Mouse (Mus musculus): ENCODE data around the gene Sys1. TPM values are rescaled to one million over a fixed set of nuclear protein-coding genes. Genes with fewer than 3 reads are reported as not detected.

The Sys1 gene
- polyA plus RNA-seq, 1 experiment from 2014 or later: 60.6 TPM

DNA sequence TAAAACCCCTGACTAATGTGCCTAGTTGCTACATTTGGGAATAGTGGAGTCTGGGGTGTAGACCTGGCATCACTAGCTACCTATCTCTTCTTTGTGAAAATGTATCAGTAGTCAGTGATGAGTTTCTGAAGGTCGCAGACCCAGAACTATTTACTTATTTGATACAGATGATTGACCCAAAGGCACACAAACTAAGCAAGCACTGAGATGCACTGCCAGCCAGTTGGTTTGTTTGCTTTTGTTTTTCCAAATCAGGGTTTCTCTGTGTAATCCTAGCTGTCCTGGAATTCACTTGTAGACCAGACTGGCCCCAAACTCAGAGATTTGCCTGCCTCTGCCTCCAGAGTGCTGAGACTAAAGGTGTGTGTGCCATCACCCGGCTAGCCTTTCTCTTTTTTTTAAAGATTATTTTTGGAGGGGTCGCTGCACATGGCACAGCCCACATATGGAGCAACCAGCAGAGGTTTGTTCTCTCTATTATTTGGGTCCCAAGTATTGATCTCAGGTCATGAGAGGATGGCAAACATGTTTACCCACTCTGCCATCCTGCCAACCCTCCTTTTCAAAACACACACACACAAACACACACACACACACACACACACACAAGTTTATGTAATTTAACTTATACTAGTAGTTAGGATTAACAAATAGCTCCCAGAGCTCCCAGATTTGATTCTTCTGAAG lies 11.2 kb upstream of the Sys1 start:
- WGBS: 78% methylated on average over 3 of the region's 3 CpGs
- no peaks in the 10 kb centered on the region for H3K9me3 ChIP-seq
- ATAC-seq (ENCODE audit: insufficient read depth, low FRiP score, low read depth): no peak
- no peaks in the 10 kb centered on the region for H3K27me3 ChIP-seq (replicated peaks)
- H3K4me3 ChIP-seq (replicated peaks): no peak overlapping the region
- H3K36me3 ChIP-seq: no peaks in the 10 kb centered on the region
- H3K9ac ChIP-seq: no peak overlapping the region
- peaks cover 18% of the 10 kb centered on the region for H3K4me1 ChIP-seq
- no peak overlapping the region for H3K27ac ChIP-seq
- no peak overlapping the region for H3K4me2 ChIP-seq

GRCm38 (mm10) chr2:164446086-164446469 lies 10.7 kb upstream of the Sys1 start:
- Histone ChIP-seq H3K4me3 (replicated peaks) (no peak overlapping the region), H3K27ac (no peak overlapping the region), H3K36me3 (no peaks in the 10 kb centered on the region), H3K4me1 (peaks cover 18% of the 10 kb centered on the region), H3K27me3 (replicated peaks) (no peaks in the 10 kb centered on the region), H3K4me2 (no peak overlapping the region), H3K9me3 (no peaks in the 10 kb centered on the region), H3K9ac (no peak overlapping the region)
- no peak for ATAC-seq (ENCODE audit: insufficient read depth, low FRiP score, low read depth)
- 66% methylated on average over 3 of the region's 3 CpGs for WGBS

GRCm38 (mm10) chr2:164448140-164448539 lies 8.6 kb upstream of the Sys1 start:
- peaks cover 9% of the 10 kb centered on the region for H3K4me1 ChIP-seq
- H3K9ac ChIP-seq: no peak overlapping the region
- H3K4me2 ChIP-seq: no peak overlapping the region
- 90% methylated on average over 1 of the region's 1 CpGs for WGBS
- no peaks in the 10 kb centered on the region for H3K27me3 ChIP-seq (replicated peaks)
- H3K4me3 ChIP-seq (replicated peaks): no peak overlapping the region
- H3K9me3 ChIP-seq: no peaks in the 10 kb centered on the region
- no peak overlapping the region for H3K27ac ChIP-seq
- no peak for ATAC-seq (ENCODE audit: insufficient read depth, low FRiP score, low read depth)
- no peaks in the 10 kb centered on the region for H3K36me3 ChIP-seq

- H3K27ac ChIP-seq: no peak overlapping the region
Observed at GRCm38 (mm10) chr2:164448921-164449320, 7.8 kb upstream of the Sys1 start.

DNA sequence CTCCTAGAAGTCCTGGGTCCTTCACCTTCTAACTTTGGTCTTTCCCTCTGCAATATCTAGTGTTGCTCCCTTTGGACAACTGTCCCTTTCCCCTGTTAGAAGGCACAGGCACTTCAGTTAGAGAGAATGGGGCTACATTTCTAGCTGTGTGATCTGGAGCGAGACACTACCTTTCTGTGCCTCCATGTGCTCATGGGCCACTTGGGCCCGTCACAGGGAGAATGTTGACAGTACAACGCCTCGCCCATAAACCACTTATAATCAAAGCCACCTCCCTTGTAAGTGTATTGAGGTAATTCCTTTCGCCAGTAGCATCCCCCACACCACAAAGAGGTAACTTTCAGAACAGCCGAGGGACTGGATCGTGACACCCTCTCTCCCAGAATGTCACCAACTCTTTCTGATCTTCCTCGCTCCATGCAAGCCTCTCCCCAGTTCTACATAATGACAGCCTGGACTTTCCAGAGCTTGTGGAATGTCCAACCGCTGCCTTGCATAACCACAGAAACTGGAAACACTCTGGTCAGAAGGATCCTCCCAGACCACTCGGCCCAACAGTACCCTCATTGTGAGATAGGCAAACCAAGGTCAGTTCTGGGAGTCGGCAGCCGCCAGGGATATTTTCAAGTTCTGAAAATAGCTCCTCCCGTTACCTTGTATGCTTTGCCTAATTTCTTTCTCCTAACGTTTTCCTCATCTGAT lies 7.3 kb upstream of the Sys1 start:
- no peaks in the 10 kb centered on the region for H3K36me3 ChIP-seq
- H3K4me2 ChIP-seq: no peak overlapping the region
- ATAC-seq (ENCODE audit: insufficient read depth, low FRiP score, low read depth): no peak
- H3K9ac ChIP-seq: no peak overlapping the region
- H3K27ac ChIP-seq: no peak overlapping the region
- H3K4me3 ChIP-seq (replicated peaks): no peak overlapping the region
- peaks cover 5% of the 10 kb centered on the region; the same call in 1 of the 2 replicates for H3K4me1 ChIP-seq
- H3K9me3 ChIP-seq: no peaks in the 10 kb centered on the region
- 77% methylated on average over 14 of the region's 14 CpGs for WGBS
- no peaks in the 10 kb centered on the region for H3K27me3 ChIP-seq (replicated peaks)

More at GRCm38 (mm10) chr2:164448921-164449320, 7.8 kb upstream of the Sys1 start:
- Histone ChIP-seq H3K4me3 (replicated peaks) (no peak overlapping the region), H3K27me3 (replicated peaks) (no peaks in the 10 kb centered on the region), H3K4me1 (peaks cover 3% of the 10 kb centered on the region; the same call in 1 of the 2 replicates), H3K4me2 (no peak overlapping the region), H3K9me3 (no peaks in the 10 kb centered on the region), H3K9ac (no peak overlapping the region), H3K36me3 (no peaks in the 10 kb centered on the region)
- 56% methylated on average over 5 of the region's 5 CpGs for WGBS
- no peak for ATAC-seq (ENCODE audit: insufficient read depth, low FRiP score, low read depth)

DNA sequence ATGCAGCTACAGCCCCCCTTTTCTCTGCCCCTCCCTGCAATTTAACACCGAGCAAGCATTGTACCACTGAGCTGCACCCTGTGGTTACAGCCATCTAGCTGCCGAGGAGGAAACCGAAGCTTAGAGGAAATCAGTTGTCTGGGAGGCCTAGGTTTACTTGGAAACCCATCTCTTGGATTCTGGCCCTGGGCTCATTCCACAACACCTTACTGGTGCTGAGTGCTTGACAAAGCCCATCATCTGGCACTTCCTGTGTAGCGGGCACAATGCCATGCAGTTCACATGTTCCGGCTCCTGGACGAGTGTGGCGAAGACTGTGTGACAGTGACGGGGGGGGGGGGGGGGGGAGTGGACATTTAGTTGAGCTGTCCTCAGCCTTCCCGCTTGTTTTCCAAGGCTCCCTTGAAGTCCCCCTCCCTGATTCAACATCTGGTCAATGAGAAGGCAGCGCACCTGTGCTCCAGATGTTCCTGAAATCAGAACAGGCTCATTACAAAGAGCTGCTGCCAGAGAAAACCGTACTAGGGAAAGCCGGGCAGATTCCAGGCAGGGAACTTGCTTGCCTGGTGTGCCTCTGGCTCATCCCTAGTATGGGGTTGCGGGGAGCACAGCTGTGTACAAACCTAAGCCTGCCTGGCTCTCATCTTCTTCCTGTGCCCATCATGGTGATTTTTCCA lies 4.6 kb upstream of the Sys1 start:
- Histone ChIP-seq H3K4me2 (no peak overlapping the region), H3K4me3 (replicated peaks) (no peak overlapping the region), H3K9ac (no peak overlapping the region), H3K27me3 (replicated peaks) (no peaks in the 10 kb centered on the region), H3K4me1 (peaks cover 26% of the 10 kb centered on the region), H3K36me3 (no peaks in the 10 kb centered on the region), H3K27ac (no peak overlapping the region), H3K9me3 (no peaks in the 10 kb centered on the region)
- 56% methylated on average over 13 of the region's 13 CpGs for WGBS
- ATAC-seq (ENCODE audit: insufficient read depth, low FRiP score, low read depth): no peak

DNA sequence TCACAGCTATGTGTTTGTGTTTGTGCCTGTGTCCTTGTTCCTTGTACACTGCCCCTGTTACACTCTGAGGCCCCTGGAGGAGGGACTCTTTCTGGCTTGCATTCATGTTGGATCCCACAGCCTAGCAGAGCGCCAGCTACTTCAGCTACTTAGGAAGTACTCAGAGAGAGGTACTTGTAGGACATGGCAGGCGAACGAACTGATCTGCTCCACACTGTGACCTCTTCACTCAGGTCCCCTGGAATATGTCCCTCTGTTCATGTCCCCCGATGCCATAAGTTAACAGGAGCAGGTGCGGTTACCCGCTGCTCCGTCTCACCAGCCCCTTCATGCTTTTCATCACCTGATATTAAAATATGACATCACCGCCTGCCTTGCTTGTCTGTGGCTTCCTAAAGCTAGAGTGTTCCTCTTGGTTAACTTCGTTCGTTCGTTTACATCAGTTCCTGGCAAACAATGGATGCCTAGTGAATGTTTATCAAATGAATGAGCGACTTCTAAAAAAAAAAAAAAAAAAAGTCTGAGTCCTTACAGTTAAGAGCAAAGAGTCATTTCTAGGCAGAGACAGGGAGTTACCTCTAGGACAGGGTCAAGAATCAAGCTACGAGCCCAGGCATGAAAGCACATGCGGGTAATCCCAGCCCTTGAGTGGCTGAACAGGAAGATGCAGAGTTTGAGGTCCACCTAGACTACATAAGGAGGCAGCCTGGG lies 3.6 kb upstream of the Sys1 start:
- ATAC-seq (ENCODE audit: insufficient read depth, low FRiP score, low read depth): no peak
- Histone ChIP-seq H3K4me2 (no peak overlapping the region), H3K27me3 (replicated peaks) (no peaks in the 10 kb centered on the region), H3K4me3 (replicated peaks) (no peak overlapping the region), H3K9ac (no peak overlapping the region), H3K9me3 (no peaks in the 10 kb centered on the region), H3K36me3 (no peaks in the 10 kb centered on the region), H3K27ac (no peak overlapping the region), H3K4me1 (peaks cover 26% of the 10 kb centered on the region)
- WGBS: 66% methylated on average over 14 of the region's 14 CpGs

- Histone ChIP-seq H3K27ac (0 out of 2 replicates have a peak overlapping the region, but pooled peaks have one; percentile 79), H3K9ac (no peak overlapping the region), H3K4me3 (replicated peaks) (no peak overlapping the region), H3K4me1 (peaks cover 26% of the 10 kb centered on the region), H3K27me3 (replicated peaks) (no peaks in the 10 kb centered on the region), H3K9me3 (no peaks in the 10 kb centered on the region), H3K36me3 (no peaks in the 10 kb centered on the region), H3K4me2 (no peak overlapping the region)
- 60% methylated on average over 7 of the region's 7 CpGs for WGBS
- no peak for ATAC-seq (ENCODE audit: insufficient read depth, low FRiP score, low read depth)
Observed at GRCm38 (mm10) chr2:164453887-164454500, 2.8 kb upstream of the Sys1 start.

DNA sequence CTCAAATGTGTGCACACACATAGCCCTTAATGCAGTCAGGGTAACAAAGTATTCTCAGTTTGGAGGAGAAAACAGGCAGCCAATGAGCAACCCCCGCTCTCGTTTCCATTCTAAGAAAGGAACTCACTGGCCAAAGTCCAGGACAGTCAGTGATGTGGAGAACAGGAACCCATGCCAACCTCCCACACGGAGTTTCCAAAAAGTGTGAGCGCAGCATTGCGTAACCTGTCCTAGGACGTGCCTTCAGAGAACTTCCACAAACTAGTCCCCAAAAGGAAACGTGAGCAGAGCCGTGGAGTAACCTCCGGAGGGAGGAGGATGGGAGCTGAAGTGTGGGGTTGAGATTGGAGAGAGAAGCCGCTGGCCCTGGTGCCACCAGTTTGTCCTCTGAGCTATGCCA lies 1.9 kb upstream of the Sys1 start:
- peak overlapping the region; percentile 79 for H3K27ac ChIP-seq

DNA sequence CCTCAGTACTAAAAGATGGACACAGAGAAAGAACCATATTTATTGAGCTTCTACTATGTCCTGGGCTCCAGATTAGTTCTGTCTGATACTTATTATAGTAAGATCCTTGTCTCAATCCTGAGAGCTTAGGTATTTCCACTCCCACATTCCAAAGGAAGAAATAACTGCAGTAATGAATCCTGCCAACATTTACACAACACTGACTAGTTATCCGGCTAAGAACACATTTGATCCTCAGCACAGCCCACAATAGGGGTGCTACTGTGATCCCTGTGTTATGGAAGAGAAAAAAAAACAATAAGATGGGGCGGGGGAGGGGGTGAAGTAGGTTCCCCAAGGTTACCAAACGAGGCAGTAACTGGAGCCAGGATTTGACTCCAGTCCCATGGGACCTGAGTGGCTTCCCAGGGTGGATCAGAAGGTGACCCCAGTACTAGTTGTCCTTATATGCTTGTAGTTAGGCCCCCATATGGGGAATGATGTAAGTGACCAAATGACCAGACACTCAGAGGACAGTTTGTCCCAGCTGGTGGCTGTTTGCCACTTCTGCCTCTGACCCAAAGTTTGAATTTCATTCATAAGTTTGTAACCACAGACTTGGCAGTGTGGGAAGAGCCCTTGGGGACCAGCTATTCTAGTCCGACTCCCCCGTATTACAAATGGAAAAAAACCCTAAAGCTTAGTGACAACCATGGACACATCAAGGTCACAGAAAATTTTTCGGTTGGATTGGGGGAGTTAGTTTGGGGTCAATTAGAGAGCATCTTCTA lies 1.2 kb upstream of the Sys1 start:
- no peaks in the 10 kb centered on the region for H3K27me3 ChIP-seq (replicated peaks)
- ATAC-seq (ENCODE audit: insufficient read depth, low FRiP score, low read depth): no peak
- H3K9ac ChIP-seq: no peak overlapping the region
- 65% methylated on average over 6 of the region's 6 CpGs for whole genome bisulfite sequencing
- no peaks in the 10 kb centered on the region for H3K9me3 ChIP-seq
- H3K4me3 ChIP-seq (replicated peaks): no peak overlapping the region
- H3K4me1 ChIP-seq: peaks cover 26% of the 10 kb centered on the region
- no peak overlapping the region for H3K4me2 ChIP-seq
- H3K36me3 ChIP-seq: no peaks in the 10 kb centered on the region
- peak overlapping the region; percentile 79 for H3K27ac ChIP-seq

More for the DNA sequence above, 1.9 kb upstream of the Sys1 start:
- peak; percentile 27 for ATAC-seq (ENCODE audit: insufficient read depth, low FRiP score, low read depth)
- no peak overlapping the region for H3K9ac ChIP-seq
- H3K27me3 ChIP-seq (replicated peaks): no peaks in the 10 kb centered on the region
- 58% methylated on average over 10 of the region's 10 CpGs for WGBS
- H3K4me2 ChIP-seq: no peak overlapping the region
- peaks cover 26% of the 10 kb centered on the region for H3K4me1 ChIP-seq
- no peak overlapping the region for H3K4me3 ChIP-seq (replicated peaks)
- H3K9me3 ChIP-seq: no peaks in the 10 kb centered on the region
- H3K36me3 ChIP-seq: no peaks in the 10 kb centered on the region

- 68% methylated on average over 1 of the region's 1 CpGs for WGBS
- H3K4me3 ChIP-seq (replicated peaks): no peak overlapping the region
- no peaks in the 10 kb centered on the region for H3K36me3 ChIP-seq
- peak overlapping the region; percentile 79 for H3K27ac ChIP-seq
- ATAC-seq (ENCODE audit: insufficient read depth, low FRiP score, low read depth): no peak
- no peaks in the 10 kb centered on the region for H3K27me3 ChIP-seq (replicated peaks)
- H3K9me3 ChIP-seq: no peaks in the 10 kb centered on the region
- peak overlapping the region; percentile 42 for H3K4me2 ChIP-seq
- no peak overlapping the region for H3K9ac ChIP-seq
- H3K4me1 ChIP-seq: peaks cover 26% of the 10 kb centered on the region
Observed at GRCm38 (mm10) chr2:164456413-164456812, 351 bp upstream of the Sys1 start.

Data from stomach, embryonic 15.5 days (tissue).